Mouse (Mus musculus) ES-CJ7 (cell line): ENCODE measurements around the gene Psmc3ip.

ENCODE experiments used
- DNase-seq: peaks from one replicate; pipeline ENCODE4 v3.0.0; 2011; ENCODE audit warnings: low read depth, low spot score

The Psmc3ip gene

GRCm38 (mm10) chr11:101052751-101053473 lies 42.3 kb downstream of the Psmc3ip start:
- DNase-seq, result no peak

- no peak for DNase-seq
Measured at GRCm38 (mm10) chr11:101051617-101052016, 43.6 kb downstream of the Psmc3ip start.

- no peak for DNase-seq
Measured at GRCm38 (mm10) chr11:101051051-101051493, 44.2 kb downstream of the Psmc3ip start.

- no peak for DNase-seq
Measured at GRCm38 (mm10) chr11:101050359-101050758, 44.9 kb downstream of the Psmc3ip start.

- no peak for DNase-seq
Measured at GRCm38 (mm10) chr11:101047502-101047901, 47.7 kb downstream of the Psmc3ip start.

GRCm38 (mm10) chr11:101046440-101046839 lies 48.8 kb downstream of the Psmc3ip start:
- DNase-seq, result no peak

GRCm38 (mm10) chr11:101045826-101046225 lies 49.4 kb downstream of the Psmc3ip start:
- no peak for DNase-seq
